Mouse (Mus musculus) liver, embryonic 13.5 days (tissue): ENCODE results near the gene Map4k4. TPM values are rescaled to one million over a fixed set of nuclear protein-coding genes. Genes with fewer than 3 reads are reported as not detected.

Experiments used
- ATAC-seq: fragments of 200-750 bp; cut with Nextera tagmentation; 2 replicates; pipeline ENCODE4 v1.8.0; 2017; ENCODE audit warnings: low read depth, mild to moderate bottlenecking, moderate number of reproducible peaks, moderate library complexity
- DNase-seq: peaks from one replicate; pipeline ENCODE4 v3.0.0; 2022
- H3K27ac ChIP-seq: fragments of 300-500 bp; sonication (generic); 2 replicates; pipeline ENCODE4 v1.5.1; 2015; ENCODE audit warnings: moderate library complexity, mild to moderate bottlenecking, inconsistent platforms
- H3K27me3 ChIP-seq: fragments of 300-500 bp; sonication (generic); 2 replicates; pipeline ENCODE4 v1.6.1; 2015; ENCODE audit warnings: mild to moderate bottlenecking, inconsistent platforms
- H3K36me3 ChIP-seq: fragments of 300-500 bp; sonication (generic); 2 replicates; pipeline ENCODE4 v1.6.1; 2015; ENCODE audit warnings: mild to moderate bottlenecking, inconsistent platforms
- H3K4me1 ChIP-seq: fragments of 300-500 bp; sonication (generic); replicated peaks from 2 replicates; pipeline ENCODE4 v1.6.1; 2015; ENCODE audit warnings: inconsistent platforms
- H3K4me2 ChIP-seq: fragments of 300-500 bp; sonication (generic); 2 replicates; pipeline ENCODE4 v1.6.1; 2015; ENCODE audit warnings: inconsistent platforms, mild to moderate bottlenecking, moderate library complexity
- H3K4me3 ChIP-seq: fragments of 300-500 bp; sonication (generic); replicated peaks from 2 replicates; pipeline ENCODE4 v1.5.1; 2015; ENCODE audit warnings: mild to moderate bottlenecking, inconsistent platforms
- H3K9ac ChIP-seq: fragments of 300-500 bp; sonication (generic); 2 replicates; pipeline ENCODE4 v1.6.1; 2015; ENCODE audit warnings: mild to moderate bottlenecking, inconsistent platforms
- H3K9me3 ChIP-seq: fragments of 300-500 bp; sonication (generic); replicated peaks from 2 replicates; pipeline ENCODE4 v1.6.1; 2016; ENCODE audit warnings: inconsistent platforms
- WGBS: fragments of 180-500 bp; shearing (Covaris S2); methylation state at CpG from one replicate; pipeline ENCODE4 v1.1.7; 2015; ENCODE audit not compliant: insufficient replicate concordance; 5-methylcytosine and 5-hydroxymethylcytosine counted together
- polyA plus RNA-seq: library from polyadenylated mRNA; unstranded; fragments of >200 nt; fragmentation: Nextera tagmentation; extraction: Ambion mirVana; gene quantifications from 2 replicates; pipeline ENCODE4 v1.2.1, GENCODE M21; 2015

The Map4k4 gene
- polyA plus RNA-seq, 1 experiment from 2014 or later = 3.8 TPM

DNA sequence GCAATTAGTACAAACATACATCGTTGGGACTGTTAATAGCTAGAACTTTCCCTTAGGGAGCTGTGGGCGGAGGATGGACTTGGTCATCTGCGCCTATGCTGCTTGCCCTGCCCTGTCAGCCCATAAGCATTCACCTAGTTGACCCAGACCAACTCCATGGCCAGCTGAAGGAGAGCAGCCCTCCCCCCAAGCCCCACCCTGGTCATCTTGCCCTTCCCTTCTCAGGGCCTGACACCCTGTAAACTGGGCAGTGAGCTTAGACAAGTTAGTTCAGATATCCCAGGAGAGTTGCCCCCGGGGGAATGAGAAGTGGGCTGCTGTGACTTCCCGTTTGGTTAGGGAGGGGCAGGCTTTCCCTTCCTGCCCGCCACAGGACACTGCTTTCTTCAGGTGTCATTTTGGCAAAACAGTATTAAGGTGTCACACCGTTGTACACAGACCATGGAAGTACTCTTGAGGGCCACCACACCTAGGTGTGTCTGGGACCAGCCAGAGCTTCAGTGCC is 126.5 kb downstream of the Map4k4 start:
- no peak overlapping the region for H3K9ac ChIP-seq
- H3K27me3 ChIP-seq = no peaks in the 10 kb centered on the region
- no peak overlapping the region for H3K27ac ChIP-seq
- H3K4me2 ChIP-seq = no peak overlapping the region
- no peaks in the 10 kb centered on the region for H3K9me3 ChIP-seq
- no peaks in the 10 kb centered on the region for H3K4me1 ChIP-seq
- peaks cover 22% of the 10 kb centered on the region for H3K36me3 ChIP-seq
- ATAC-seq (no peak), DNase-seq (no peak)
- 62% methylated on average over 7 of the region's 7 CpGs for WGBS
- no peak overlapping the region for H3K4me3 ChIP-seq

GRCm38 (mm10) chr1:40028207-40028998 is 127.7 kb downstream of the Map4k4 start:
- no peak overlapping the region for H3K4me3 ChIP-seq
- H3K36me3 ChIP-seq = peaks cover 13% of the 10 kb centered on the region
- no peaks in the 10 kb centered on the region for H3K4me1 ChIP-seq
- H3K9ac ChIP-seq = no peak overlapping the region
- no peaks in the 10 kb centered on the region for H3K27me3 ChIP-seq
- no peak for ATAC-seq
- no peaks in the 10 kb centered on the region for H3K9me3 ChIP-seq
- H3K4me2 ChIP-seq = no peak overlapping the region
- no peak for DNase-seq
- 72% methylated on average over 12 of the region's 12 CpGs for WGBS
- no peak overlapping the region for H3K27ac ChIP-seq

DNA sequence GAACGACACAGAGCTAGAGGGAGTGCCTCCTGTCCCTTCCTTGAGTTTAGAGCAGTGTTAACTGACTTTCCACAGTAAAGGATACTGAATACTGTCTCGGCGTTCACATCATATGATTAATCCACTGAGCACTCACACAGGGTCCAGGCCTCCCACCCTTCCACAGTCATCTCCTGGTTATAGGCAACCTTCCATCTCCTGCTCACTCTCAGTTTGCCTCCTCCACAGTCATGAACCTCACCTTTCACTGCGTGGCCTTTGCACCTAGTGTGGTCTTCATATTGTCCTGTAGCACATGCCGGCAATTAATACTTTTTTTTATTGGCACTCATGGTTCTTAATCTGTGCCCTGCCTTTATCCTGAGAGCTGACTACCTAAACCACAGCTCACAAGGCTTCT is 128.9 kb downstream of the Map4k4 start:
- ATAC-seq = no peak
- H3K4me2 ChIP-seq = no peak overlapping the region
- H3K9ac ChIP-seq = no peak overlapping the region
- DNase-seq = no peak
- H3K9me3 ChIP-seq = no peaks in the 10 kb centered on the region
- H3K4me1 ChIP-seq = no peaks in the 10 kb centered on the region
- no peaks in the 10 kb centered on the region for H3K27me3 ChIP-seq
- peaks cover 4% of the 10 kb centered on the region; the same call in 1 of the 2 replicates for H3K36me3 ChIP-seq
- no peak overlapping the region for H3K27ac ChIP-seq
- H3K4me3 ChIP-seq = no peak overlapping the region
- 77% methylated on average over 5 of the region's 5 CpGs for WGBS

DNA sequence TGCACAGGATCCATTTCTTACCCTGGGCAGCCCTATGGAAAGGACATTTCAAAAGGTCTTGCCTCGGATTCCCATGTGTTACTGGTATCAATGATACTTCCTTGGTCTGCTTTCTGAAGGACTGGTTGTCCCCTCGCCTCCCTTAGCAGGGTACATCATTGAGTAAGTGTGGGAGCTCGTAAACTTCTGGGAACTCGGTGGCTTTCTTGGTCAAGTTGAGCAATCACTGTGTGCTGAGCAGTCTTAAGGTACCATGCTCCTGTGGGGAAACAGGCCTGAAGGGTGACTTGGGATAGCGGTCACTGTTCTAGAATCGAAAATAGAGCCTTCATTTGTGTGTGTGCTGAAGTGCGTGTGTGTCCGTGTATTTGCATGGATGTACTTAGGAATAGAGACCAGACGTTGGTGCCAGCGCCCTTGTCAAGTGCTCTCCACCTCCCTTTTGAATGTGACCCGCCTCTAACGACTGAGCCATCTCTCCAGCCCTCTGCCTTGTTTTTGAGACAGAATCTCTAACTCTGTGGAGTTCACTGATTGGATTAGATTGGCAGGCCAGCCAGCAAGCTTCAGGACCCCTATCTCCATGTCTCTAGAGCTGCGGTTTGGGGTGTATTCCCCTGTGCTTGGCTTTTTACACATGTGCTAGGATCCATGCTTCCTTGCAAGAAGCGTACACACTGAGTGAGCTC is 129.7 kb downstream of the Map4k4 start:
- Histone ChIP-seq H3K36me3 (0 out of 2 replicates have a peak, but pooled peaks cover 3% of the 10 kb centered on the region), H3K4me1 (no peaks in the 10 kb centered on the region), H3K9me3 (no peaks in the 10 kb centered on the region), H3K9ac (no peak overlapping the region), H3K4me2 (no peak overlapping the region), H3K27ac (no peak overlapping the region), H3K4me3 (no peak overlapping the region), H3K27me3 (no peaks in the 10 kb centered on the region)
- 65% methylated on average over 14 of the region's 14 CpGs for WGBS
- ATAC-seq (no peak), DNase-seq (no peak)

DNA sequence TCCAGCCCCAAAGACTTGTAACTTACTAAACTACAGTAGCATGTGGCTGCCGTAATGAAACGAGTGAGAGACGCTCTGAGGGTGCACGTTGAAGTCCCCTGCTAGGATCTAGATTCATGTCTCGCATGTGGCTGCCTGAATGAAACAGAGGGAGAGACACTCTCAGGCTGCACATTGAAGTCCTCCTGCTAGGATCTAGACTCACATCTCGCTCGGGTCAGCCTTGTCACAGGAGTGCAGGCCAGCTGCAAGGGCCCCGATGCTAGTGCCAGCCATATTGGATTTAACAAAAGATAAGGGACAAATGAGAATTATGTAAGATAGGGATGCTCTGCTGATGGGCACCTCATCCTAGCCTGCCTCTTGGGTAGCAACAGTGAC is 130.3 kb downstream of the Map4k4 start:
- Histone ChIP-seq H3K4me3 (no peak overlapping the region), H3K36me3 (0 out of 2 replicates have a peak, but pooled peaks cover 3% of the 10 kb centered on the region), H3K4me2 (no peak overlapping the region), H3K9ac (no peak overlapping the region), H3K27ac (no peak overlapping the region), H3K9me3 (no peaks in the 10 kb centered on the region), H3K4me1 (no peaks in the 10 kb centered on the region), H3K27me3 (no peaks in the 10 kb centered on the region)
- ATAC-seq (no peak), DNase-seq (no peak)
- 75% methylated on average over 8 of the region's 8 CpGs for WGBS

DNA sequence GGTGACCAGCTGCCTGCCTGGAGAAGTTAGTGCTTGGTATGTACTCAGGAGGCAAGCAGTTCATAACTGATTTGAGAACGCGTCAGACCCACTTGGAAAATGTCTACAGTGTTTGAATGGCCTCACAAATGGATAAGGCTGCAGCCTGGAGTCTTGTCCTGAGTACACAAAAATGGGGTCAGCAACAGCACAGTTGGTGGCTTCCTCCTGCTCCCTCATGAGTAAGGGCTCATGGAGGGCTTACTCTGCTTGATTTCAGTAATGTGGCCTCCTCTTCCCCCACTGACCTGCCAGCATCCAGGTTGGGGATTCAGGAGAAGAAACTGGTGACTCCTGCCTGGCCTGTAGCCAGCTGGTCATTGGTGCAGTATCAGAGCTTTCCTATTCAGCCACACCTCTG is 130.9 kb downstream of the Map4k4 start:
- Histone ChIP-seq H3K4me3 (no peak overlapping the region), H3K9ac (no peak overlapping the region), H3K4me1 (no peaks in the 10 kb centered on the region), H3K36me3 (no peaks in the 10 kb centered on the region), H3K9me3 (no peaks in the 10 kb centered on the region), H3K27ac (no peak overlapping the region), H3K4me2 (no peak overlapping the region), H3K27me3 (no peaks in the 10 kb centered on the region)
- no peak for DNase-seq
- 76% methylated on average over 2 of the region's 2 CpGs for WGBS
- ATAC-seq = no peak

- H3K9ac ChIP-seq = no peak overlapping the region
- no peaks in the 10 kb centered on the region for H3K4me1 ChIP-seq
- H3K27ac ChIP-seq = no peak overlapping the region
- ATAC-seq (no peak), DNase-seq (no peak)
- H3K36me3 ChIP-seq = no peaks in the 10 kb centered on the region
- H3K9me3 ChIP-seq = no peaks in the 10 kb centered on the region
- no peak overlapping the region for H3K4me2 ChIP-seq
- H3K27me3 ChIP-seq = no peaks in the 10 kb centered on the region
- 45% methylated on average over 4 of the region's 4 CpGs for WGBS
- no peak overlapping the region for H3K4me3 ChIP-seq
Measured at GRCm38 (mm10) chr1:40033315-40033714, 132.6 kb downstream of the Map4k4 start.

DNA sequence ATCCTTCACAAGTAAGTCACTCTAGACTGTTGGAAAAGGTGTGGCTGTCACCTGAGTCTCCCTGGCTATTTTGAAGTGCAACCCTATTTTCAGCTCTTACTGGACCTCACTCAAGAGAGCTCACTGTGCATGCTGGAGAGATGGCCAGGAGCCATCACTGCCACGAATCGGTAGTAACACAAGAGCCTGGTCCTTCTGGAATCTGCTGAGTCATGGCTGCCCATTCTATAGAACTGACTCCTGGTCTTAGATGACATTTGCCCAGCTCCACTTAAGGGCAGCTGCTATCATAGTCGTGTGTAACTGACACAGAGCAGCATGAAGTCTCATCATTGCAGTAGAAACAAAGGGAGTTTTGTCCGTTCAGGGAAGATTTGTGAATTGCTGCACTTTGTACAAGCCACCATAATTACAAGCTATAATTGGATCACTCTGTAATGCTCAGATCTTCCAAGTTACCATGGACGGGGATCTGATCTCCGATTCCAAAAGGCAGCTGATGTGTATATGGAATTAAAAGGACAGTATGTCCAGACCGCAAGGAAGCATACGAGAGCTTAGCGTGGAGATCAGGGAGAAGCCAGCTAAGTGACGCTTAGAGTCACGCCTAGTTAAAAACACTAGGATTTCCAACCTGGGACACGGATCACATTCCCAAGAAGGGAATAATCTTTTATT is 133.2 kb downstream of the Map4k4 start:
- Histone ChIP-seq H3K36me3 (no peaks in the 10 kb centered on the region), H3K4me3 (no peak overlapping the region), H3K27me3 (no peaks in the 10 kb centered on the region), H3K9ac (no peak overlapping the region), H3K9me3 (no peaks in the 10 kb centered on the region), H3K27ac (no peak overlapping the region), H3K4me2 (no peak overlapping the region), H3K4me1 (no peaks in the 10 kb centered on the region)
- WGBS = 64% methylated on average over 12 of the region's 12 CpGs
- ATAC-seq (no peak), DNase-seq (no peak)

- Histone ChIP-seq H3K27ac (no peak overlapping the region), H3K4me1 (no peaks in the 10 kb centered on the region), H3K9ac (no peak overlapping the region), H3K4me2 (no peak overlapping the region), H3K9me3 (no peaks in the 10 kb centered on the region), H3K4me3 (no peak overlapping the region), H3K36me3 (no peaks in the 10 kb centered on the region), H3K27me3 (no peaks in the 10 kb centered on the region)
- ATAC-seq (no peak), DNase-seq (no peak)
- 54% methylated on average over 6 of the region's 6 CpGs for WGBS
Measured at GRCm38 (mm10) chr1:40037831-40038230, 137.1 kb downstream of the Map4k4 start.

- Histone ChIP-seq H3K27me3 (no peaks in the 10 kb centered on the region), H3K4me3 (no peak overlapping the region), H3K4me1 (no peaks in the 10 kb centered on the region), H3K9me3 (no peaks in the 10 kb centered on the region), H3K9ac (no peak overlapping the region), H3K4me2 (no peak overlapping the region), H3K36me3 (no peaks in the 10 kb centered on the region), H3K27ac (no peak overlapping the region)
- ATAC-seq (no peak), DNase-seq (no peak)
- 23% methylated on average over 6 of the region's 6 CpGs for WGBS
Measured at GRCm38 (mm10) chr1:40045686-40046085, 145.0 kb downstream of the Map4k4 start.

DNA sequence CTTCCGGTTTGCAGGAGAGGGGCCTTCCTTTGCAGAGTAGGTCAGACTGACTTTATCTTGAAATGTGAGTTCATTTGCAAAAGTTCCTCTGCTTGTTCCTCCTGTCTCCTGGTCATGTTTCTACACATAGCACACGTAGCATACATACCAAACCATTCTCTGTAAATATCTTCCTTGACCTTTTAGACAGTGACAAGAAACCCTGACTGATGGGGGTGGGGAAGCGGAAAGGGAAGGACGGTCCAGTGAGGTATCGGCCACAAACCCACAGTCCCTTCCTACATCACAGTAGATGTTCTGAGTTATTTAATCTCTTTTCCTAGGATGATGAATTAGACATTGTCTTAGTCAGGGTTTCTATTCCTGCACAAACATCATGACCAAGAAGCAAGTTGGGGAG is 145.9 kb downstream of the Map4k4 start:
- WGBS = 38% methylated on average over 5 of the region's 5 CpGs
- no peaks in the 10 kb centered on the region for H3K4me1 ChIP-seq
- DNase-seq (no peak), ATAC-seq (no peak)
- no peaks in the 10 kb centered on the region for H3K27me3 ChIP-seq
- H3K9me3 ChIP-seq = no peaks in the 10 kb centered on the region
- H3K9ac ChIP-seq = no peak overlapping the region
- H3K36me3 ChIP-seq = no peaks in the 10 kb centered on the region
- H3K27ac ChIP-seq = no peak overlapping the region
- no peak overlapping the region for H3K4me3 ChIP-seq
- no peak overlapping the region for H3K4me2 ChIP-seq
